25 mouse cellular contexts compared by ENCODE assay signal in the genomic region with DNA sequence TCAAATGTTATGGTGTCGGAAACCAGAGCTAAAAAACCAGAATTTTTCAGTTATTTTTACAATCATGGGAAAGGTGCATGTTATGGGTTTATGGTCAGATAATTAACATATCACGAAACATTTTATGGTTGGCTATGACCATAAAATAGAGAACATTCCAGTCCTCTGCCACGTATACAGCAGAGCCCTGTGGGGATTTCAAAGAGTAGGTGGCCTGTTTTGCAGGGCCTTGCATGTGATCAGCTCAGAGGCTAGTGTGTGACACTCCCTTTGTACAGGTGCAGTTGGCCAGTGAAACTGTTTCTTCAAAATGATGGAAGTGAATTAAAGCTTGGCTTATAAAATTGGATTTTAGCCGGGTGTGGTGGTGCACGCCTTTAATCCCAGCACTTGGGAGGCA.
"Had no signal": no experiment of that assay in that cellular context is flagged by ENCODE, and none has a peak within 500 bp of the region (broad histone marks: within the 10 kb centered on the region; RNA-seq: fewer than 3 reads in every experiment).

No protein-coding gene starts in this region.

- H3K4me3 ChIP-seq: heart, adult 2 months; heart, embryonic 13.5 days; heart, embryonic 15.5 days; hindbrain, embryonic 13.5 days; hindbrain, embryonic 15.5 days; left cerebral cortex, adult 2 months; limb, embryonic 10.5 days; limb, embryonic 12.5 days; liver, embryonic 13.5 days; liver, embryonic 15.5 days had no signal

- H3K4me1 ChIP-seq: hindbrain, embryonic 13.5 days; hindbrain, embryonic 15.5 days; limb, embryonic 10.5 days; limb, embryonic 12.5 days had no signal

- ATAC-seq: hindbrain, postnatal 0 days had no signal

- H3K9me3 ChIP-seq: heart, embryonic 13.5 days; heart, embryonic 15.5 days; hindbrain, embryonic 13.5 days; hindbrain, embryonic 15.5 days; limb, embryonic 10.5 days; limb, embryonic 12.5 days; liver, embryonic 13.5 days; liver, embryonic 15.5 days had no signal

- H3K9ac ChIP-seq: heart, embryonic 13.5 days; heart, embryonic 15.5 days; hindbrain, embryonic 13.5 days; hindbrain, embryonic 15.5 days; limb, embryonic 12.5 days; liver, embryonic 13.5 days; liver, embryonic 15.5 days had no signal

- DNase-seq: gastrocnemius, postnatal 14 days; gastrocnemius, postnatal 36 days; heart, adult 11 months; heart, adult 2 months; heart, postnatal 14 days; heart, postnatal 36 days; kidney, adult 18-20 months; kidney, adult 8-10 months; kidney, postnatal 10 days; kidney, postnatal 25 days; kidney, postnatal 4 days; layer of hippocampus, adult 9-11 months; liver; liver, embryonic 13.5 days had no signal

- H3K27ac ChIP-seq: heart, adult 2 months; heart, embryonic 13.5 days; heart, embryonic 15.5 days; hindbrain, embryonic 13.5 days; hindbrain, embryonic 15.5 days; hindbrain, postnatal 0 days; left cerebral cortex, adult 2 months; limb, embryonic 10.5 days; limb, embryonic 12.5 days; liver, embryonic 13.5 days; liver, embryonic 15.5 days had no signal

- H3K27me3 ChIP-seq: heart, embryonic 13.5 days; heart, embryonic 15.5 days; hindbrain, embryonic 13.5 days; hindbrain, embryonic 15.5 days; limb, embryonic 12.5 days; liver, embryonic 13.5 days; liver, embryonic 15.5 days had no signal

- H3K4me2 ChIP-seq: heart, embryonic 11.5 days; heart, embryonic 13.5 days; heart, embryonic 15.5 days; hindbrain, embryonic 13.5 days; hindbrain, embryonic 15.5 days; limb, embryonic 12.5 days; liver, embryonic 11.5 days; liver, embryonic 13.5 days; liver, embryonic 15.5 days had no signal
